Mouse (Mus musculus): ENCODE data around the gene AL731706.1.
"Not testable (repeated sequence)": the region's sequence is repeated elsewhere in the genome, so short reads cannot be mapped to it uniquely, and the experiment has no call there.

The AL731706.1 gene

DNA sequence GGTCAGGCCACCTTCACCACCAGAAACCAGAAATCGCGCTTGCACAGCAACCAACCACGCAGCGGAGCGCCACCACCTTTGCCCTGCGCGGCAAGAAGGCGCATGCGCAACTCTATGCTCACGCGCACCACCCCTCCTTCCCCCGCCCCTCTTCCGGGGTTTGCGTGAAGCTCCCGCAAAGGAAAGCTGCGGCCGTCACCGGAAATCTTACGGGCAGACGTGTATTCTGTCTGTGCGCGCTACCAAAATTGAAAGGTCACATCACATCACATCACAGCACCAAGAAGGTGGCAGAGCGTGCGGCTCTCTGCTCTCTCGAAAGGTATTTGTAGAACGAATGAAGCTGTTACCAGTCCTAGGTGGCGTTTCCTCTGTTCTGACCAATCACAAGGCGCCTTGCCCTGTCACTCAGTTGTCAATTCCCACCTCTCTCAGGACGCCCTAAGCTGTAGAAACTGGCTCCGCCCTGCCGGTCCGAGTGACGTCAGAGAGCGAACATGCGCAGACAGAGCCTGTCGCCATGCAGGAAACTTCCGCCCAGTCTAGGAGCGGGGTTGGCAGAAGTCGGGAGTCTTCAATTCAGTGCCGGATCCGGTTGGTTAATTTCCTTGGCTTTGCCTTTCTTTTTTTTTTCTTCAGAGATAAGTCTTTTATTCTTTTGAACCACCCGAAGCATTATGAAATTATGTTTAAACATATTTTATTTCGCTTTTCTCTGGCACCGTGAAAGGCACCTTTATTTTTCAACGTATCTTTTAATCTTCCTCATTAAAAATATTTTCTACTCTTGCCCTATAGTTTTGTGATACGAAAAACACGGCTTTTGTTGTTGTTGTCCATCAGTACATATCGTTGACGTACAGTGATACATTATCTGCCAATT, at the start of gene AL731706.1, which contains the start of the genes Slx4ip and Mkks:
Gene AL731706.1, minus strand, starts transcription at position 322 of the 883 bp plus-strand sequence.
Gene Slx4ip, plus strand, starts transcription at position 151 of the 883 bp plus-strand sequence.
Gene Mkks, minus strand, starts transcription at position 322 of the 883 bp plus-strand sequence.
- DNase-seq = peak; percentile 100

DNA sequence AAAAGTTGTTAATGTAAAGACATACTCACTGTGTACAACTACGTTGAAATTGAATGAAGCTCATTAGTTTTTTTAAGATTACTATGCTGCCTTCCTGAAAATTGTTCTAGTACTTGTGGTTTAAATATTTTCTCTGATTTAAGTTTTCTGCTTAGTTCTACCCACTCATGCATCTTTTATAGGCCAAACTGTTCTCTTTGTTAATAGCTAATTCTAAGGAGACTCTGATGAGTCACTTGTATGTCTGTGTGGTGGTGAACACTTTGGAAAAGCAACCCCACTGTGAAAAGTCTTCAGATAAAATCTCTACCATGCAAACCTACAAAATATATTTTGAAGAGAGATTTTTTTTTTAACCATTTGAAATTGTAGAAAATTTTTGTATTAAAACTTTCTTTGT, 47.1 kb upstream of the AL731706.1 start:
- no peak for DNase-seq

DNA sequence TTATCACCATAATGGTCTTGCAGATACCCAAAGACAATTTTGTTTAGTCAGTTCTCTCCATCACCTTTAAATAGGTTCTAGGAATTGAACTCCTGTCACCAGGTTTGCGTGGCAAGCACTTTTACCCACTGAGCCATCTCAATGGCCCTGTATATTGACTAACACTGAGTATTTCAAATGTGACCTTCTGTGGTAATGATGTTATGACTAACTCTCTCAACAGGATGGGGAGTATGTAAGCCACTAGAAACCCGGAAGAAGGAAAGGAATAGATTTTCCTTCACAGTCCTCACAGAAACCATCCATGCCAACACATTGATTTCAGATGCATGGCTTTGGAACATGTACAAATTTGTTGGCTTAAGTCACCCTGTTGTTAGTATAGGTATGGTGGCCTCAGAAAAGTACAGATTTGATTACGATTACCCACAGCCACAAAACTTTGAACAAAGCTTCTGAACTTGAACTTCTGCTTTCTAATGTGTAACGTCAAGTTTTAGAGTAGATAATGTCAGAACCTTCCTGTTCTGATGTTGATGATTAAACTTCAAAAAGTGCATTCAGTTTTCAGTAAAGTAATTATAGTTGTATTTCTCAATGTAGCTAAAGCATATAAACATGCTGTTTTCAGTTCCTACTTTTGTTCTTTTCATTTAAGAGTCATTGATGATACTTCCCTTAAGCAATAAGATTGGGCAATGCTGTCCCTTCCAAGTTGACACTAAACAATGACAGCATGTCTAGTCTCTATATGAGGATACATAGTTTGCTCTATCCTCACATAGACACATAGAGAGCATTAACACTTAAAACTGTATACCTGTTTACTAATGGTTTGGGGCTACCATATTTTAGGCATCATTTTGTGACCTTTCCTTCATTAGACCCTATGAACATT, 45.5 kb upstream of the AL731706.1 start:
- no peak for DNase-seq

DNA sequence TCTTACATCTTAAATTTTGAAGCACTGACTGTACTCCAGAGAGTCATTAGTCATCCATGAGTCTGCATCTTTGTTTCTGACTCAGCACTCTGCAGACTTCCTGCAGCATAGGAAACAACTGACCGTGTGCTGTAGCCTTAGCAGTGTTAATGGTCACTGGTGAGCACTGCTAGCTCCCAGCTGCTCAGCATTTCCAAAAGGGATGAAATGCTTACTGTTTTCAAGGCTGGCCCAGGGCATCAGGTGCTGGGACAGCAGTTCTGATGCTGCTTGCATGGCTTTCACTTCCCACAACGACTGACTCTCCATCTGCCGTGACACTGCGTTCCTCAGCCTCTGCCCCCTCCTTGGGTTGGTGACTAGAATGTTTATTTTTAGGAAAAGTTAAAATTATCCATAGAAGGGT, 29.8 kb upstream of the AL731706.1 start:
- DNase-seq = no peak

DNA sequence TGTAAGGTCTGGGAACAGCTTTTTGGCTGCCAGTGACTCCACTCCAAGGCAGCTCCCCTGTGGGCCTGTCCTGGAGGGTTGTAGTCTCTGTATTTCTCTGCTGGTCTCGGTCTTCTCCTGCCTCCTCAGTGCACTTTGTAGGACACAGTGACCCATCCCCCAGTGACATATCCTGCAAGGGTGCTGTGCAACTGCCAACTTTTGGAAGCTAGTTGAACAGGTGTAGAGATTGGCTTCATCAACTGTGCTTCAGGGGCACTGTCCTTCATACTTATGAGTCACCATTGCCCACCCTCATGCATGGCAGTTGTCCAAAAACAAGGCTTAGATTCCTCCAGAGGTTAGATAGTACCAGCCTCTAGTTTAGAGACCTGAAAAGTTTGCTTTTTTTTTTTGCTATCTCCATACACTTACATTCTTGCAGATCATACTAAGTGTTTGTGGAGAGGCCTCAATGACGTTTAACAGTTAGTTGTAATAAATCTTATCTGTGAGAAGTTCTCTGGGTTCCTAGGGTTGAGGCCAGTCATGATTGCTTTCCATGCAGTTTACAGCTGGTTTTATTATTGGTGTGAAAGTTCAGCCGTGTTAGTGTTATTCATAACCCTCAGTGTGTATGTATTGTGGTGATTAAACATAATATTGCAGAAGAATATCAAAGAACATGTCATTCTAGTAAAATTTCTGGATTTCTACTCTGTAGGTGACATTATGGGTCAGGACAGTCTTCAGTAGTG, 29.2 kb upstream of the AL731706.1 start:
- no peak for DNase-seq

DNA sequence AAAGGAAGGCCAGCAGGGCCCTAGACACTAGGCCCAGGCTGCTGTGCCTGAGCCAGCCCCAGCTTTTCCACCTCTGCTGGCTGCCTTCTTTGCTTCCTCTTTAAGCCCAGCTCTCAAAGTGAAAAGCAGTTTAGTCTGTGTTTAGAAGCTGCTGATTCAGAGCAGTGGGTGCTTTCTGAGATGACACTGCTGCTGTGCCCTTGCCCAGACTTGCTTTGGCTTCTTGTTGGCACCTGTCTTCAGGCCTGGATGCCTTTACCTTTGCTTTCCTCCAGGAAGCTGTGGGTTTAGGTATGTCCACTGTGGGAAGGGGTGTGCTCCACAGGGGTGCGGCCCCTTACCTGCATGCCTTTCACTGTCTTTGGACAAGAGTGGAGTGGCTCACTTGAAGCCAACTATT, 28.2 kb upstream of the AL731706.1 start:
- no peak for DNase-seq

DNA sequence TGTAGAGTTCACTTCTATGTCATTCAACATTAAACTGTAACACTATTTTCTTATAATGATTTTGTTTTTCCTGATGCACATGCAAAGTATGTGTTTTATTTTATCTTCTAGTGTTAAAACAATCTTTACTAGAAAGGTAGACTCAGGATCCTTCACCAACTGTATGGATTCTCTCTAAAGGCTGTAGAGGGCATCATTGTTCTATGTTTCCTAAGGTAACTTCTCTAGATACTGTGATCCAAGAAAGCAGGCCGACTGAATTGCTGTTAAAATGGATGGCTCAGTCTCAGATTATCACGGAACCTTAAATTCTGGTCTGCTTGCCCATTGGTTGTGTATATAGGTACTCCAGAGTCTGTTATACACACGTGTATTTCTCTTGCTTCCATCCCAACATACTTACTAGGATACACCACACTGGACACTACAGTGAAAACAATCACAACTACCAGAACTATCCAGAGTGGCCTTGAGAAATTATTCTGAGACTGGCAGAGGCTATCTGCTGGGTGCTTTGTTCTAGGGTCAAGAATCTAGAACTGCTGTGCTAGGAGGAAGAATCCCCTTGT, 23.2 kb upstream of the AL731706.1 start:
- no peak for DNase-seq

DNA sequence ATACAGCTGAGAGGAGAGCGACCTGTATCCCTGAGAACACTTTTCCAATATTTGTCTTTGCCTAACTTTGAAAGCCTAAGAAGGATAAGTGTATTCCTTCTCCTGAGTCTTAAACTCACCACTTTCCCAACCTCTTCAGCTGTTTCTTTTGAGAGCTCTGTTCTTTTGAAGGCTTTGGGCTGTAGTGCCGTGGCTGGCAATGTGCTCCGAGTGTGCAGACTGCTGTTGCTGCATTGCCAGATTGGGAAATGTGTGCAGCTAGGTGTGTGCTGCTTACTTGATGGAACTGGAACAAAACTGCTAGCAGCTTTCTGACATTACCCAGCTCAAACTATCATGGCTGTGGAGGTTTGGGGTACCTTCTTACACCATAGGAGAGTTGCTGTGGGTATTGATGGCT, 21.8 kb upstream of the AL731706.1 start:
- DNase-seq = peak; percentile 20 to 45

DNA sequence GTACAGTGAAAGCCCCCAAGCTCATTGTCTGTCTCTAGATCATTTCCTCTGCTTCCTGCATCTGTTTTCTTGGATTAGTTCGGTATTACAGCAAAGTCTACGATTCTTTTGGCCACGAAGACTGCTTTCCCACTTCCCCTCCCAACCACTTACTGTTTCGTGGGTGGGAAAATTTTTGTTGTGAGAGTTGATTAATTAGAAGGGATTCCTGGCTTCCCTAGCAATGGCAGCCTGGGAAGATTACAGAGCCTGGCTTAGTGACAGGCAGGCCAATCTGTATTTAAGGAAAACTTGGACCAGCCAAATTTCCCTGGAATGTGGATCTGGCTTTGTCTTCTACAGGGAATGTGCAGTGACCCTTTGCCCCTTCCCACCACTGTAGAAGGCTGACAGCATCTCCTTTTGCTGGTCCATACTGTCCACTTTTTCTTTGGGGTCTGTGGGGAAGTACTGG, 20.8 kb upstream of the AL731706.1 start:
- DNase-seq = no peak

DNA sequence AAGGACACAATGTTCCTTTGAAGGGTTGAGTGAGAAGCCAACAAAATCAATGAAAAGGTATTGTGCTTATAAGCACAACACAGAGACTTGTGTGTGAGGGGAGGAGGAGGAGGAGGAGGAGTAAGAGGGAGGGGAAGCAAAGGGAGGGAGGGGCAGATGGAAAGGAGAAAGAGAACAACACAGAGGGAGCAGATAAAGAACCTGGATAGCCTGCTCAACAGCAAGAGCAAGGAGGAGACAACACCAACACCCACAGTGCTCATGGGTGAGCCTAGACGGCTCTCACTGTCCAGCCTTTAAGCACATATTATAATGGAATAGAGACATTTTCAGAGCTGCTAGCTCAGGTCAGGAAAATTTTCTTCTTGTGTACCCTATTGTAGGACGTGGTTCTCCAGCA, 18.1 kb upstream of the AL731706.1 start:
- no peak for DNase-seq

DNA sequence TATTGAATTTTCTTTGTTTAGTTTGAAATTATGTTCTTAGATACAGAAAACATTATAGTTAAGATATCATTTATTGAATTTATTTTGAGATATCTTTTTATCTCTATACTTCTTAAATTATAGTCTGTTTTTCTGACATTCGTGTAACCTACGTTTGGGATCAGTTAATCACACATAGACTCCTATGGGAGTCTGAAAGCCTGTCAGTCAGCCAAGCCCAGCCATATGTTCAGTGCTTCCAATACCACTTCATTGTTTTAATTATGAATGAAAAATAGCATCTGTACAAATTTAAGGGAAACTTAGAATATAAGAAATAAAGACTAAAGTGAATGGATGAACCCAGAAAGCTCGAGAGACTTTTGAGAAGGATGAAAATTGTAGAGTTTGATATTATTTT, 17.4 kb upstream of the AL731706.1 start:
- no peak for DNase-seq

DNA sequence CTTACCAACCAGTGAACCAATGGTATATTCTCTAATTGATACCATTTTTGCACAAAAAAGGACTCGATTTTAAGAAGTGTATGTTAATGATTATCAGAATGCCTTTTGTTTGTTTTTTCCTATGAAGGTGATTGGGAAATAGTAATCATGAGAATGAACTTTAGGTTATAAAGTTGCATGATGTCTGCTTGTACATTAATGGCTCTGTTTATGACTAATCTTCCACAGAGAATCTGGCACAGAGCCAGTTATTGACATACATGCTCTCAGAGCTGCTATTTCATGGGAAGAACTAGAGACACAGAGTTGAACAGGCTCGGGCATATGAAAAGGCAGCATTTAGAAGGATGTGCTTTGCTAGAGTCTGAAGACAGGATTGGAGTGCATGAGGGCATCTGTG, 4.9 kb upstream of the AL731706.1 start:
- no peak for DNase-seq

DNA sequence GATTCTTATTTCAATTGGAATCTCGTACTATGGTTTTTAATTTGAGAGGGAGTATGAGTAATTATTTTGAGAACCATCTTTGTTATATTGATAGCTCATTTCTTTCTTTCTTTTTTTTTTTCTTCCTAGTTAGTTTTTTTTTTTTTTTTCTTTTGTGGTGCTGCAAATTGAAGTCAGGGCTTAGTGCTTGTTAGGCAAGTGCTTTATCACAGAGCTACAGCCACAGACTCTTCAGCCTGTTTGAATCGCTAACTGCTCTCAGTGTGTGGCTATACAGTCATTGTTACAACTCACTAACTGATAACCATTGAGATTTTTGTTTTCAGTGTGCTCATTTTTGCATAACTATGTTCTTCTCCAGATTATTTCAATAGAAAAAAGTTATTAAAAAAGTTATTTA, 3.3 kb upstream of the AL731706.1 start:
- DNase-seq = no peak

DNA sequence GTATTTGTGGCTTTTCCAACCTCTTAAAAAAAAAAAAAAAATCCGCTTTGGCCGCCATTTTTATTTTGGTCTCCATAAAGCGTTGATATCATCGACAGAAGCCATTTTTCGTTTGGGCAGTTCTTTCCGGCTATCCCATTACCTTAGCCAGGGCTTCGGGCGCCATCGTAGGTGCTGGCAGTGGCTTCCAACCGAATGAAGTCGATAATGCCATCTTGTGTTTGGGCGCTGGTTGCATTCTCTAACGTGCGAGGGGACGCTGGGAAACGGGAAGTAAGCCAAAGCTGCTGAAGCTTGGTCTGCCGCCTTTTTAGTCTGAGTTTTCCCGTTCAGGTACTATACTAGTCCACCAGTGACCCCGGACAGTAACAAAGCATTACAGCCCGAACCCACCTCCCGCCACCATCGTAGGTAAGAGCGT, 772 bp upstream of the AL731706.1 start:
- peak; percentile 97 to 98 for DNase-seq

DNA sequence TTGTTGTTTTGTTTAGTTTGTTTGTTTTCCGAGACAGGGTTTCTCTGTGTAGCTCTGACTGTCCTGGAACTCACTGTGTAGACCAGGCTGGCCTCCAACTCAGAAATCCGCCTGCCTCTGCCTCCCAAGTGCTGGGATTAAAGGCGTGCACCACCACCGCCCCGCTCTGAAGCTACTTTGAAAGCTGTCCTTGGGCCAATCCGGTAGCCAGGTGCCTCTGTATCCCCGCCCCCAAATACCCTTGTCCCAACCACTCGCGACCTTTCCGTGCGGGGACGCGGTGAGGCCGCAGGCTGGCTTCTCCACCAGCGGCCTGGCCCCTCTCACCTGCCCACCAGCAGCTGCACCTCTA, 497 bp downstream of the AL731706.1 start:
- not testable (repeated sequence) for DNase-seq

DNA sequence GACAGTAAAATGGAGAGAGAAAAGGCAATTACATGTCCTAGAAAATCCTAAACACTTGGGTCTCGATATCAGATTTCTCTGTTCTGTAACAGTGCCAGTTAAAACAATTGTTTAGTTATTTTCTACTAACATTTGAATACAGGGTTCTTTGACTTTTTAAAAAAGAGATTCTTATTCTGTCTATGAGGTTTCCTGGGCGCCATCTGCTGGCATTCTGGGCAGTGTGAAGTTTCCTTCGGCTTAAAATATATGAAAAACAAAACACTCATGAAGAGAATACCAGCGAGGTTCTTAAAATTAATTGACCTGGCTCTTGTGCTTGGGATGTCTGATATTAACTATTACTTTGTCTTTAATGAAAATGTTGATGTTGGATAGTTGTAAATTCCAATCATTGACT, 4.3 kb downstream of the AL731706.1 start:
- DNase-seq = no peak

DNA sequence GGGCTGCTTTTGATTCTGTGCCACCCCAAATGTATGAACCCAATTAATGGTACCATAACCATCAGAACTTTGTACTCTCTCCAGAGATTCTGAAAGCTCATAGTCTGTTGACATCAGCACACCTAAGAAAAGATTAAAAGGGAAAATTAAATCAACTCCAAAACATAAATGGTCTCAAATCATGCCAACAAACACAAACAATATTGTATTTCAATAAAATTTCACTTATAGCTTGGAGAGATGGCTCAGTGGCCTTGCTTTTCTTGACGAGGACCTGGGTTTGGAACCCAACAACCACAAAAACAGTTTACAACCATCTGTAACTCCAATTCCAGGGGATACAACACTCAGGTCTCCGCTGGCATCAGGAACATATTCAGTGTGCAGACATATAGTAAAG, 5.6 kb downstream of the AL731706.1 start, which contains the start of gene AL731706.2:
Gene AL731706.2, minus strand, starts transcription at position 101 of the 400 bp plus-strand sequence.
- no peak for DNase-seq

DNA sequence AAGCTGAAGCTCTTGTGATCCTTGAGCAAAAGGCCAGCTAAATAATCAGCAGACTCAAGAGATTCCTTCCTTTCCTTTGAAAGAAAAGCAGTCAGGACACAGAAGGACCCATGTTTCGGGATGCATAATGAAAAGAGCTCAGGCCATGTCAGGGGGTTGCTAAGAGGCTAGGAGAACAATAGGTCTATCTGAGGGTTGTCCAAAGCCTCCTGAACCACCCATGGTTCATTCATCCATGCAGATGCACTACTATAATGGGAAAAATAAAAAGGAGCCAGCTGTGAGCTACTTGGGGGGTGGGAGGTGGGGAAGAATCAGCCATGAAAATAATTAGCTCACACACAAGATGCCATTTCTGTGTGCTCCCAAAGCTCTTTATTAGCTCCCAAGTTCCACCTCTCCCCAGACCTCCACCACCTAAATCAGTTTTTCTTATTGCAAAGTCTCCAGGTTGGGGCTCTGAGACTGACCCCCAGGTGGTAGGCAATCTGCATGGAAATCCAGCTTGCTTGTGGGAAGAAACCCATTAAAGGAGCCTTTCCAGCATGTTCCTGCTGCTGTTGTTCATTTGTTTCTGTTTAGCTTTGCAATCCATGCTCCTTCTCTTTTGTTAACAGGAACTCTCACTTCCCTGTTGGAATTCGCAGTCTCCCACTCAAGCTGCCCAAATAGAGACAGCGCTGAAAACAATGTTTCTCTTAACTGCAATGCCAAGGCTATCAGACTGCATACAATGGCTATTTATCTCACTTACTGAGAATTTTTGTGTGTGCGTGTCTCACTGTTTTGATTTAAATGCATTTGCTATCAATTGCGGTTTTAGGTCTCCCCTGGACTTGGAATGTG, 36.4 kb downstream of the AL731706.1 start:
- no peak for DNase-seq

DNA sequence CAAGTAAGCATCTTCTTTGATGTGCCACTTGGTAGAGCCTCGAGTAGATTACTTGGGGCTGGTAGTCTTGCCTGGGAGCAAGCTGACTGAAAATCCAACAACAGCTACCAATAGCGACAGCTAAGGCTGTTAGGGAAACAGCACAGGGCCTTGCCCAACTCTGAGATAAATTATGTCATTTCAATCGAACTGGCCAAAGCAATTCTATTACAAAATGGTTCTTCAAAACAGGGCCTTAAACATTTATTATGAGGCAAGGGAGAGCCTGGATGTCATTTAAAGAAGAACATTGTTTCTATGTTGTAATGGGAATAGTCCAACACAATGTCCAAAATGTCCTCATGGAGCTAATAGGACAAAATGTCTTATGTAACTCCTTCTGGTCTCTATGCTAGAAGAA, 40.8 kb downstream of the AL731706.1 start:
- DNase-seq = no peak

DNA sequence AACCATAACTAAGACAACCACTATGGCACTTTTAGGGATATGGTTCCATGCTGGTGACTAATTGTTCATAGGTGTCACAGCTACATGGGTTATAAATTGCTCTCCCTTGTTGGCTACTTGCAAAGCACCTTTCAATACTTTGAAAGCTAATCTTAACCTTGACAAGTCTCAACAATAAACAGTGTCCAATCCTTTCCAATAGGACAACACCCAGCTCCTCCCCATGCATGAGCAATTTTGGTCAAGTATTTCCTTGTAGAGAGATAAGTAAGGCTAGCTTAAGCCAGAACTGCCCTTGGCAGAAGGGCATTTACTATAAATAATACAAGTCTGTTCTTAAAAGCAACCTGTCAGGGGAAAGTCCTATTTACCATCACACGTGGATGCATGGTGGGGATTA, 53.2 kb downstream of the AL731706.1 start:
- DNase-seq = no peak

DNA sequence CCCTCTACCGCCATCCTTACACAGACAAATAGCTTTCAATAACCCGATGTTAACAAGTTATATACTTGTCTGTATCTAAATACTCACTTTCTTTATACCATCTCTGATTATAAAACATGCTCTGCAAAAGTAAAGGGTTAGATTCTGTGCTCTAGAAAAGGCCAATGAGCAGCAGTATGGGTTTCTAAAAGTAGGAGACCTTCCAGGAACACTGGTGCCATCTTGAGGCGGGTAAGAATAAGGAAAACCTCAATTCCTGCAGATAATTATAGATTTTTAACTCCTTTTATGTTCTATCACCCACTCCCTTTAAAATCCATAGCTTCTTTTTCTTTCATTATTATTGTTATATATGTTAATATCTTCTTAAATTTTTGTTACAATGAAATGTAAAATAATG, 55.3 kb downstream of the AL731706.1 start:
- no peak for DNase-seq

All from lung, adult 18-20 months (tissue).